Mouse (Mus musculus) neural tube, embryonic 11.5 days (tissue): Measurements from ENCODE around the gene Dusp2. TPM values are rescaled to one million over a fixed set of nuclear protein-coding genes. Genes with fewer than 3 reads are reported as not detected.

Source experiments
- polyA plus RNA-seq: library from polyadenylated mRNA; unstranded; fragments of >200 nt; fragmentation: Nextera tagmentation; extraction: Ambion mirVana; gene quantifications from 2 replicates; pipeline ENCODE4 v1.2.1, GENCODE M21; 2014

The Dusp2 gene
- polyA plus RNA-seq, 1 experiment from 2014 or later = 7.0 TPM

Other genes starting within 250 kb of the Dusp2 start
- gene Ncaph, start 202.2 kb upstream of the Dusp2 start, polyA plus RNA-seq = 96.7 and 103 TPM in 2 replicates
- 15.6 and 15.7 TPM in 2 replicates for gene Itpripl1, start 192.7 kb upstream of the Dusp2 start, polyA plus RNA-seq
- gene 1810024B03Rik, start 127.9 kb upstream of the Dusp2 start, polyA plus RNA-seq = 1.9 and 4.0 TPM in 2 replicates
- gene Snrnp200, start 127.8 kb upstream of the Dusp2 start, polyA plus RNA-seq = 100 and 110 TPM in 2 replicates
- gene Ciao1, start 88.3 kb upstream of the Dusp2 start, polyA plus RNA-seq = 58.8 and 72.2 TPM in 2 replicates
- 27.4 and 30.4 TPM in 2 replicates for gene Tmem127, start 88.3 kb upstream of the Dusp2 start, polyA plus RNA-seq
- gene Stard7, start 65.9 kb upstream of the Dusp2 start, polyA plus RNA-seq = 80.2 and 84.7 TPM in 2 replicates
- gene Astl, start 2.5 kb downstream of the Dusp2 start, polyA plus RNA-seq = not detected in 2 replicates
- 2.0 and 2.8 TPM in 2 replicates for gene Adra2b, start 27.0 kb downstream of the Dusp2 start, polyA plus RNA-seq
- gene Gpat2, start 89.0 kb downstream of the Dusp2 start, polyA plus RNA-seq = 0.08 TPM in 1 of 2 replicates, not detected in the other
- gene Fahd2a, start 108.4 kb downstream of the Dusp2 start, polyA plus RNA-seq = 22.7 and 24.8 TPM in 2 replicates
- 3.1 and 3.4 TPM in 2 replicates for gene Kcnip3, start 185.9 kb downstream of the Dusp2 start, polyA plus RNA-seq
- gene Prom2, start 205.3 kb downstream of the Dusp2 start, polyA plus RNA-seq = 0.62 and 0.89 TPM in 2 replicates